Mouse (Mus musculus): ENCODE data around the gene Brwd3. TPM values are rescaled to one million over a fixed set of nuclear protein-coding genes. Genes with fewer than 3 reads are reported as not detected.

The Brwd3 gene
- polyA plus RNA-seq (2017; shearing (Covaris generic)) = 2.5 TPM

DNA sequence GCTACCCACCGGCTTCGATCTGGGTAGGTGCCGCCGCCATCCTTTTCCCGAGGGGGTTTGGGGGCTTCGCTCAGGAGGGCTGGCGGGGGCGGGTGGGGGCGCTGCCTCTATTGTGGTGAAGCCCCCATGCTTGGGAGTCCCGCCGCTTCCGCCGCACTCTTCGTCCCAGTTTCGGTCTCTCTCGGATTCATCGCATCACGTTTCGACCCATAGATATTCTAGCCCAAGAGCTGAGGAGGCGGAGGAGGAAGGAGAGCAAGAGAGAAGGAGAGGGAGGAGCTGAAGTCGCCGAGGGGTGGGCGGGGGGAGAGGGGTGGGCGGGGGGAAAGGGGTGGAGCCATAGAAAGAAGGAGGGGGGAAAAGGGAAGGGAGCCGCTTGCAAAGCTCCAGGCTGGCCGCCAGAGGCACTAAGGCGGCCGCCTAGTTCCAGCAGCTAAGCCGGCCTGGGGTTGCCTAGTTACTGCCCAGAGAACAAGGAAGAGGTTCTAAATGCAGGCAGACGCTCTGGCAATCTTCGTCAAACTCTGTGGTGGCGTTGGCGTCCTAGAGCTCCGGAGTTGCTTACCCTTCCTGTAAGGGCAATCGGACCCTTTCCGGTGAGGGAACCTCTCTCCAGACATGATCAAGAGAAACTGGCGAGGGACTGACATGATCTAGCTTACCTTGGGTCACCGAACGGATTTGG is at the start of gene Brwd3:
Gene Brwd3 (minus strand): TSS at position 283 of the 685 bp plus-strand sequence.

Other genes starting within 250 kb of the Brwd3 start
- not detected for gene Gm379, start 169.5 kb downstream of the Brwd3 start, polyA plus RNA-seq (2017; shearing (Covaris generic))
- 9.7 TPM for gene Hmgn5, start 179.0 kb upstream of the Brwd3 start, polyA plus RNA-seq (2017; shearing (Covaris generic))

All from CD4-positive, CD25-positive, alpha-beta regulatory T cell (primary cell).